Mouse (Mus musculus) stomach, embryonic 15.5 days (tissue): ENCODE measurements around the gene Csrnp2. TPM values are rescaled to one million over a fixed set of nuclear protein-coding genes. Genes with fewer than 3 reads are reported as not detected.

Experiments used
- polyA plus RNA-seq: library from polyadenylated mRNA; unstranded; fragments of >200 nt; fragmentation: Nextera tagmentation; extraction: Ambion mirVana; gene quantifications from 2 replicates; pipeline ENCODE4 v1.2.1, GENCODE M21; 2015

Gene Csrnp2
- polyA plus RNA-seq, 1 experiment from 2014 or later, result 9.2 TPM

Other genes with a start within 250 kb of the Csrnp2 start
- 0.15 and 0.28 TPM in 2 replicates for gene Tmprss12, start 214.7 kb downstream of the Csrnp2 start, polyA plus RNA-seq
- 6.3 and 7.0 TPM in 2 replicates for gene Mettl7a1, start 191.3 kb downstream of the Csrnp2 start, polyA plus RNA-seq
- gene Mettl7a3, start 160.6 kb downstream of the Csrnp2 start, polyA plus RNA-seq, result not detected in 2 replicates
- gene Methig1, start 142.3 kb downstream of the Csrnp2 start, polyA plus RNA-seq, result 0.14 and 0.24 TPM in 2 replicates
- gene Mettl7a2, start 142.3 kb downstream of the Csrnp2 start, polyA plus RNA-seq, result not detected in 2 replicates
- not detected in 2 replicates for gene Higd1c, start 130.9 kb downstream of the Csrnp2 start, polyA plus RNA-seq
- 0.05 and 0.12 TPM in 2 replicates for gene Gm5475, start 73.3 kb downstream of the Csrnp2 start, polyA plus RNA-seq
- 24.0 and 25.8 TPM in 2 replicates for gene Slc11a2, start 70.4 kb downstream of the Csrnp2 start, polyA plus RNA-seq
- 25.5 and 30.3 TPM in 2 replicates for gene Letmd1, start 26.5 kb downstream of the Csrnp2 start, polyA plus RNA-seq
- gene Tfcp2, start 56.5 kb upstream of the Csrnp2 start, polyA plus RNA-seq, result 22.5 and 25.9 TPM in 2 replicates
- gene Pou6f1, start 104.5 kb upstream of the Csrnp2 start, polyA plus RNA-seq, result 4.7 and 4.9 TPM in 2 replicates
- gene Dazap2, start 119.9 kb upstream of the Csrnp2 start, polyA plus RNA-seq, result 194 and 215 TPM in 2 replicates
- gene Smagp, start 141.5 kb upstream of the Csrnp2 start, polyA plus RNA-seq, result 37.8 and 41.9 TPM in 2 replicates
- gene Bin2, start 174.1 kb upstream of the Csrnp2 start, polyA plus RNA-seq, result 7.1 TPM in 2 replicates
- gene Cela1, start 192.4 kb upstream of the Csrnp2 start, polyA plus RNA-seq, result 273 and 329 TPM in 2 replicates
- gene Galnt6, start 233.9 kb upstream of the Csrnp2 start, polyA plus RNA-seq, result 4.0 and 4.4 TPM in 2 replicates